Mouse (Mus musculus) c-Kit-negative CD71-positive TER-119-positive erythroid progenitor cells, embryonic 14.5 days (primary cell): ENCODE measurements around the gene Abcg1.

Source experiments
- DNase-seq: peaks from one replicate; pipeline ENCODE4 v3.0.0-alpha.2; 2013; ENCODE audit warnings: low read depth, low spot score

Abcg1 gene

DNA sequence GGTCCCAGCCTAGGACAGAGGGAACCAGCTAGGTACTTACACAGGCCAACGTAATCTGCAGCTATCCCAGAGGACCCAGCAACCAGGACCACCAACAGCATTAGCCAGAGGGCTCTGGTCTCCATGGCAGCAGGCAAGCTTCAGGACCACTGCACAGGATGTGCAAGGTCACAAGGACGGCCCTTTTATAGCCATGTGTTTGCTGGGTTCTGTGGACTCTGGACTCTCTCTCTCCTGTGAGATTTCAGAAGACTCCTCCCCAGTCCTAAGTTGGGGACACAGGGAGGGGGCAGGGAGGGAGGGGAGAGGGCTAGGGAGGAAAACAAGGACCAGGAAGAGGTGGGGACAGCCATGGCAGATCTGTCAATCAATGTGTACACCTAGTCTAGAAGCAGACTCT lies 72.0 kb downstream of the Abcg1 start, which contains the start of gene Tff3:
Tff3 (minus strand) TSS at position 195 of the 400 bp plus-strand sequence.
- DNase-seq = no peak

DNA sequence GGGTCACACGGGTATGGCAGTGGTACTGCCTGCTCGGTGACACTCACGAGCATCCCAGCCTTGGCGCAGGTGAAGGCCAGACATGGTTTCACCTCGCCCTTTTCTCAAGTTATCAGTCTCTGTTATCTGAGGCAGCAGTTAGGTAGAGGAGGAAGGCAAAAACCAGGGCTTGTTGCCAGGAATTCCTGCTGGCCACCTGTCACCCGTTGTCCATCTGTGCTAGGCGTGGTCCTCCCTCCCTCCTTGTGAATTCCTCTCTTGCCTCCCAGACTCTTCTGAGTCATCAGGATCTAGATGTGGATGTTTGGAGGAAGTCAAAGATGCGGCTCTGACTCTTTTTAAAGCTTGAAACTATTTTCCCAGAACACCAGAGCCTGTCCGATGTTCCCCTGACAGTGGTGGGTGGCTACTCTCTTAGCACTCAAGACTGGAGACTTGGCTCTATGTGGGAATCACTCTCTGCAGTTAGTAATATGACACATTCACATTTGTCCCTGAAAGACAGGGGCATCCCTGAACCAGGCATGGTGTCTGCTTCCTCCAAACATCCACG lies 73.9 kb downstream of the Abcg1 start:
- DNase-seq = no peak

DNA sequence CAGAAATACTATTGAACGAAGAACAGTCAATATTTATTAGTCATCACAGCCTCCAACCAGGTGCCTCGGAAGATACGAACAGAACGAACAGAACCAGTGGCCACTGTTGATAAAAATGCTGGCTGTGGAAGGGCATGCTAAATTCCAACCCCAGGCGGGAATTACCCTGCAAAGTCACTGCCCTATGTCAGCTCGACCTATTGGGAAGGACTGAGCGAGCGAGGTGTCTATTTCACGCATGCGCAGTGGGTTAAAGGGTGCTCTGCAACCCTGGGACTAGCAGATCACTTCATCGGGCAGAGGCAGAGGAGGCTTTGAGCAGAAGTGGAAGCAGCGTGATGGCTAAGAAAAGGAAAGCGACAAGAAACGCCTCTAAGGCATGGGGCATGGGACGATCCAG lies 76.3 kb downstream of the Abcg1 start:
- DNase-seq = no peak

DNA sequence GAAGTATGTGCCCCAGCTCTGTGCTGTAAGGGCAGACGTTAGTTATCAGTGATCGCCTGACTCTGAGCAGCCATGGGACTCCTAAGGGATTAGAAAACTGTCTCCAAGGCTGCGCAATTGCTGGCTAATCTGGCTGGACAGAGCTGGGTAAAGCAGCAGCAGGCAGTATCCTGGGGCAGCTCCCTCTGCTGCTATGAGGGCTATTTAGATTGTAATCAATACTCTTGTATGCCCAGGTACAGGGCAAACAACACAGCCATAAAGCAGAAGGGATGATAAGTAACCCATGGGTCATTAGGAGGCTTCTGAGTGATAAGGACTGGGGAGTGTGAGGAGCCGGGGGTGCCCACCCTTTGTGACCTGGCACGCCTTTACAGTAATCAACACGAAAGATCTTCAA lies 77.4 kb downstream of the Abcg1 start:
- DNase-seq = no peak

- DNase-seq = no peak
Measured at GRCm38 (mm10) chr17:31136291-31136690, 78.8 kb downstream of the Abcg1 start.

DNA sequence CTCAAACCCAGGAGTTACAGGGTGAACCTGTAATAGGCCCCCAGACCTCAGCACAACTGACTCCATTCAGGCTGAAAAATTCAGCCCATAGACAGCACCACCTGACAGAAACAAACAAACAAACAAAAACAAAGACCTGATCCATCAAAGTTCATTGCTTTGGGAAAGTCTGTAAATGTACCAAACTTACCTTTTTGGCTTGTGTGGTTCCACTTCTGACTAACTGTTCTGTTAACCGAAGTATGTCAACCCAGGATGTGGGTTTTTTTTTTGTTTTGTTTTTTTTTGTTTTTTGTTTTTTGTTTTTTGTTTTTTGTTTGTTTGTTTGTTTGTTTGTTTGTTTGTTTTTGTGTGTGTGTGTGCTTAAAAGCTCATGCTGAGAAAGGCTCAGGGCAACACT lies 79.3 kb downstream of the Abcg1 start:
- DNase-seq = no peak

- peak; percentile 54 for DNase-seq
Measured at GRCm38 (mm10) chr17:31138398-31138797, 80.9 kb downstream of the Abcg1 start.

GRCm38 (mm10) chr17:31142116-31142515 lies 84.6 kb downstream of the Abcg1 start:
- DNase-seq = no peak

DNA sequence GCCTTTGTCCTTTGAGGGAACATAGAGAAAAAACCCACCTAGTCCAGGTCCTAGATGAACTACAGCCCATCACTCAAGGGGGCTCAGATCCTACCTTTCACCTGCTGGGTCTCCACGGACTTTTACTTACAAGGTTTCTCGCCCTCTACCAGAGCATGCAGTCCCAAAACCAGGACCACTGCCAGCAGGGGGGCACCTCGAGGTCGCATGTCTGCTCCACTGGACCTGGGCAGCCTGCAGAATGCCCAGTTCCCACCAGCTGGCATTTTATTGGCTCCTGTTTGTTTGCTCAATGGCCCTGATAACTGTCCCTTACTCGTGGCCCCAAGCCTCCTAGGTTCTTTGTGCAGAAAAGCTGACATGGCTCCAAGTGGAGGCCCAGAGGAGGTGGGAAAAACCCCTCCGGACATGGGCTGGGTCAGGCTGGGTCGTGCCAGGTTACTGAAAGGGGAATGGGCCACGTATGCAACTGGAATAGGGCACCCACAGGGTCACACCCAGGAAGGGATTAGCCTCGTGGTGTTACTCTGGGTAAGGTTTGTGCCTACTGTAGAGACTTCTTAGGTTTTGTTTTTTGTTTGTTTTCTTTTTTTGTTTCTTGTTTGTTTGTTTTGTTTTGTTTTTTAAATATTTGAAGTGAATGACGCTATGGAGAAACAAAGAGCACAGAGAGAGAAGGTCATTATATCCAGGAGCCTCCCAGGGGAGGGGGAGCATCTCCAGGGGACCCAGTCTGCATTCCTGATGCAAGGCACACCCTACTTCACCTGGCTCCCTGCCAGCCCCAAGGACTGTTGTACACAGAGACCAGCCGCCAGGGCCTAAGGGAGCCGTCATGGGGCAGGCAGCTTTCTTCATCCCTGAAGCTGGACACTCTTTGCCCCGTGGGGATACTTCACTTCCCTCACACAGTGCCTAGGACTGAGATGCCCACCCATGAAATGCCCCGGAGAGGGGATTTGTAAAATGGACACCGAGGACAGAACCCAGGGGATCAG lies 86.9 kb downstream of the Abcg1 start, which contains the start of gene Tff2:
Tff2 (minus strand) TSS at position 243 of the 998 bp plus-strand sequence.
- DNase-seq = no peak

GRCm38 (mm10) chr17:31145998-31146397 lies 88.5 kb downstream of the Abcg1 start:
- DNase-seq = no peak

DNA sequence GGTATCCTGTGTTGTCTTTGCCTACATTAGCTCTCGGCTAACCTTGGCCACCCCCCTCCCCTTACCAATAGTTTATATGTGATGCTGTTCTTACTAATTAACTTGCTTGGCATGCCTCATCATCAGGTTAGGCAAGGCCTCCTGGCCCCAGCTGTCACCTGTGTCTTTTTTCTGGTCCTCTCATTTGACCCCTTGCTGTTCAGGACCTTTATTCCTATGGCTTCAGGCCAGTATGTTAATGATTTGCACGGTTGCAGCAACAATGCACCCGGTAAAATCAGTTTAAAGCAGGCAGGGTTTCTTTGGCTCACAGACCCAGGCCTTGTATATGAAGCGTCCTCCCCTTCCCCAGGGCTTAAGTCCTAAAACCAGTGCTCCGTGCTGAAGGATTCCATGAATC lies 95.0 kb downstream of the Abcg1 start:
- DNase-seq = no peak

DNA sequence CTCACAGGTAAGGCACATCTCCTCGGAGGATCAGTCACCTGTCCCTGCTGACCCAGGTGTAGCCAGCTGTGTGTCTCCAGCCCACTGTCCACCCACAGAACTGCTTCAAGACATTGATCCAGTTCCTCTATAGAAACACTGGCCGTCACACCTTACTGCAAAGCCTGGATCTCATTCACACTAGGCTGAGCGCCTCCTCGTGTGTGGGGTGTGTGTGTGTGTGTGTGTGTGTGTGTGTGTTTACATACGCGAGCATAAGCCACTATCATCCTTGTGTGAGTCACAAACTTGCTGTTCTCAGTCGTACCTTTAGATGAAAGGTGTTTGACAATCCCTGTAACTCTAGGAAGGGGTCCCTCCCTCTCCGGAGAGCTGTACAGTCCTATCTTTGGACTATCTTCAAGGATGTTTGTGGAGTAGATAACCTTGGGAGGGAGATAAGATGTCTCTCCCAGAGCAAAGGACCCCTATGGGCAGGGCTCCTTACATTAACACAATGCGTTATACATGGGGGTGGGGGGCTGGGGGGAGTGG lies 95.6 kb downstream of the Abcg1 start:
- no peak for DNase-seq

- no peak for DNase-seq
Measured at GRCm38 (mm10) chr17:31153785-31154184, 96.3 kb downstream of the Abcg1 start.

- DNase-seq = no peak
Measured at GRCm38 (mm10) chr17:31157921-31158320, 100.4 kb downstream of the Abcg1 start.

DNA sequence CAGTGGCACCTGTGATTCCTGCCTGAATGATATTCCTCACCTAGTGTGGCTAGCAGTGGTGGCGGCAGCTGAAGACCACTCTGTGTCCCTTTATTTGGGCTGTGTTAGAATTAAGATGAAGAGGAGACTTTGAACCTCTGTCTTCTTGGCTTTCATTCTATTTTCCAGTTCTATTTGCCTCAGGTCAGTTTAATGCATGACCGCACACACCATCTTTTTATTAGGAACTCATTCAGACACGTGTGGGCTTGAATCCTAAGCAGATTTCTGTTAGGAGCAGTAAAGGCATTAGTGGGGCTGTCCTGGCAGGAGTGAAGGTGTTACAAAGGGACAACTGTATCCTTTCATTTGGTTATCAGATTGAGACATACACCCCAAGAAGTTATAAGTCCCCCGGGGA lies 102.8 kb downstream of the Abcg1 start:
- DNase-seq = no peak

GRCm38 (mm10) chr17:31162607-31163006 lies 105.1 kb downstream of the Abcg1 start:
- DNase-seq = no peak

DNA sequence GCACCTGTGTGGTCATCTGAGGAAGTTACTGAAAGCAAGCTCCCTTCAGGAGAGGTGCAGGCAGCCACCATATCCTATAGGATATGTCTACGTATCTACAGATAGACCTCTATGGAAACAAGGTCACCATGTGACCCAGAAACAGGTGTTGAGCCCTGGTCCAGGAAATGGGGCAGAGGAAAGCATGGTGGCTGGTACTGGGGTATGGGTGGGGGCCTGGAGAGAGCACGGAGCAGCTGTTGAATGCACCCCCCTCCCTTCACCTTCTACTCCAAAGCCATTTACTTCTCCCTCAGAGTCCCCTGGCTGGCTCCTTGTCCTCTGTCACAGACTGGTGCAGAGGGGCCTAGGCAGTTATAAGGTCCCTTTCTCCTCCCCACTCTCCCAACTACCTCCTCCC lies 106.3 kb downstream of the Abcg1 start:
- no peak for DNase-seq

GRCm38 (mm10) chr17:31165127-31165526 lies 107.7 kb downstream of the Abcg1 start, which contains the start of gene Tff1:
Gene Tff1 (minus strand): TSS chr17:31165277.
- no peak for DNase-seq
